Mouse (Mus musculus): ENCODE measurements at regions not wholly inside any gene's neighbourhood (a gene's known extent, or its start where the extent isn't known, plus 50 kb on each side); places are given as distances from the start of the nearest gene placed in this dataset.

GRCm38 (mm10) chr16:24231506-24231905 lies 161.8 kb upstream of the Lpp start:
- H3K4me3 ChIP-seq (replicated peaks; ENCODE audit: insufficient read depth, low read depth, low read length) = no peak overlapping the region
- no peak overlapping the region for H3K27ac ChIP-seq (ENCODE audit: insufficient read depth, low read length)
- TF ChIP-seq POLR2A (IDR thresholded peaks at IDR 0.05; ENCODE audit: borderline replicate concordance, insufficient read depth, low read length) (no peak), CTCF (IDR thresholded peaks at IDR 0.05; ENCODE audit: borderline replicate concordance, insufficient read depth, low read depth, low read length) (no peak)
- H3K27me3 ChIP-seq (ENCODE audit: control insufficient read depth, insufficient read depth, low read length) = no peaks in the 10 kb centered on the region
- 58% methylated on average over 5 of the region's 5 CpGs for WGBS
- DNase-seq = peak in 1 of 2 experiments; percentile 8
- H3K4me1 ChIP-seq (ENCODE audit: control insufficient read depth, insufficient read depth, low read length) = peaks cover 4% of the 10 kb centered on the region; the same call in 1 of the 2 replicates

GRCm38 (mm10) chr16:24229002-24229607 lies 164.2 kb upstream of the Lpp start:
- Histone ChIP-seq H3K27me3 (ENCODE audit: control insufficient read depth, insufficient read depth, low read length) (no peaks in the 10 kb centered on the region), H3K27ac (ENCODE audit: insufficient read depth, low read length) (no peak overlapping the region), H3K4me3 (replicated peaks; ENCODE audit: insufficient read depth, low read depth, low read length) (no peak overlapping the region), H3K4me1 (ENCODE audit: control insufficient read depth, insufficient read depth, low read length) (peaks cover 4% of the 10 kb centered on the region; the same call in 1 of the 2 replicates)
- DNase-seq = no peak
- no peak for TF ChIP-seq CTCF (IDR thresholded peaks at IDR 0.05; ENCODE audit: borderline replicate concordance, insufficient read depth, low read depth, low read length)
- TF ChIP-seq POLR2A (IDR thresholded peaks at IDR 0.05; ENCODE audit: borderline replicate concordance, insufficient read depth, low read length) = no peak
- WGBS = 92% methylated on average over 7 of the region's 7 CpGs

- H3K4me3 ChIP-seq (replicated peaks; ENCODE audit: insufficient read depth, low read depth, low read length) = no peak overlapping the region
- no peaks in the 10 kb centered on the region for H3K4me1 ChIP-seq (ENCODE audit: control insufficient read depth, insufficient read depth, low read length)
- no peak for DNase-seq
- TF ChIP-seq CTCF (IDR thresholded peaks at IDR 0.05; ENCODE audit: borderline replicate concordance, insufficient read depth, low read depth, low read length) (no peak), POLR2A (IDR thresholded peaks at IDR 0.05; ENCODE audit: borderline replicate concordance, insufficient read depth, low read length) (no peak)
- H3K27ac ChIP-seq (ENCODE audit: insufficient read depth, low read length) = no peak overlapping the region
- WGBS = 85% methylated on average over 4 of the region's 4 CpGs
- no peaks in the 10 kb centered on the region for H3K27me3 ChIP-seq (ENCODE audit: control insufficient read depth, insufficient read depth, low read length)
These were observed 167.4 kb upstream of the Lpp start for GRCm38 (mm10) chr16:24225897-24226296.

- TF ChIP-seq POLR2A (IDR thresholded peaks at IDR 0.05; ENCODE audit: borderline replicate concordance, insufficient read depth, low read length) (no peak), CTCF (IDR thresholded peaks at IDR 0.05; ENCODE audit: borderline replicate concordance, insufficient read depth, low read depth, low read length) (no peak)
- Histone ChIP-seq H3K4me3 (replicated peaks; ENCODE audit: insufficient read depth, low read depth, low read length) (no peak overlapping the region), H3K27ac (ENCODE audit: insufficient read depth, low read length) (no peak overlapping the region), H3K27me3 (ENCODE audit: control insufficient read depth, insufficient read depth, low read length) (no peaks in the 10 kb centered on the region), H3K4me1 (ENCODE audit: control insufficient read depth, insufficient read depth, low read length) (no peaks in the 10 kb centered on the region)
- DNase-seq = no peak
- 98% methylated on average over 1 of the region's 1 CpGs for WGBS
These were observed 168.2 kb upstream of the Lpp start for GRCm38 (mm10) chr16:24225090-24225489.

GRCm38 (mm10) chr16:24223901-24224300 lies 169.4 kb upstream of the Lpp start:
- Histone ChIP-seq H3K4me1 (ENCODE audit: control insufficient read depth, insufficient read depth, low read length) (no peaks in the 10 kb centered on the region), H3K27me3 (ENCODE audit: control insufficient read depth, insufficient read depth, low read length) (no peaks in the 10 kb centered on the region), H3K4me3 (replicated peaks; ENCODE audit: insufficient read depth, low read depth, low read length) (no peak overlapping the region), H3K27ac (ENCODE audit: insufficient read depth, low read length) (no peak overlapping the region)
- DNase-seq = no peak
- TF ChIP-seq CTCF (IDR thresholded peaks at IDR 0.05; ENCODE audit: borderline replicate concordance, insufficient read depth, low read depth, low read length) (no peak), POLR2A (IDR thresholded peaks at IDR 0.05; ENCODE audit: borderline replicate concordance, insufficient read depth, low read length) (no peak)

DNA sequence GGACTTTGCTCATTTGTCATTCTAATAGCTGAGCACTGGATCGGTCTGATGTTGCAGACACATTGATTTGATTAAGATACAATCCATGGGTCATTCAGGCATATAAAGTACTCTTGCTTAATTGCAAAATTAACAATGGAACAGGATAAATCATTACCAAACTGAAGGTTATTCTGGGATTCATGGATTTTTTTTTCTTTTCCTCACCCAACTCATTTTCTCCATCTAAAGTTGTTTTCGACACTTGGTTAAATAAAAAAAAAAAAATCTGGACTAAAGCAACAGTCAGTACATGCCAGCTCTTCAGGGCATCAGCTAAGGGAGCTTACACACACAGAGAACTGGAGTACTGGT lies 169.8 kb upstream of the Lpp start:
- DNase-seq = no peak
- Histone ChIP-seq H3K4me1 (ENCODE audit: control insufficient read depth, insufficient read depth, low read length) (no peaks in the 10 kb centered on the region), H3K27ac (ENCODE audit: insufficient read depth, low read length) (no peak overlapping the region), H3K27me3 (ENCODE audit: control insufficient read depth, insufficient read depth, low read length) (no peaks in the 10 kb centered on the region), H3K4me3 (replicated peaks; ENCODE audit: insufficient read depth, low read depth, low read length) (no peak overlapping the region)
- 94% methylated on average over 2 of the region's 2 CpGs for WGBS
- TF ChIP-seq CTCF (IDR thresholded peaks at IDR 0.05; ENCODE audit: borderline replicate concordance, insufficient read depth, low read depth, low read length) = no peak
- TF ChIP-seq POLR2A (IDR thresholded peaks at IDR 0.05; ENCODE audit: borderline replicate concordance, insufficient read depth, low read length) = no peak

- H3K4me3 ChIP-seq (replicated peaks; ENCODE audit: insufficient read depth, low read depth, low read length) = no peak overlapping the region
- WGBS = 86% methylated on average over 5 of the region's 5 CpGs
- no peak for TF ChIP-seq POLR2A (IDR thresholded peaks at IDR 0.05; ENCODE audit: borderline replicate concordance, insufficient read depth, low read length)
- no peak for TF ChIP-seq CTCF (IDR thresholded peaks at IDR 0.05; ENCODE audit: borderline replicate concordance, insufficient read depth, low read depth, low read length)
- no peaks in the 10 kb centered on the region for H3K27me3 ChIP-seq (ENCODE audit: control insufficient read depth, insufficient read depth, low read length)
- no peaks in the 10 kb centered on the region for H3K4me1 ChIP-seq (ENCODE audit: control insufficient read depth, insufficient read depth, low read length)
- H3K27ac ChIP-seq (ENCODE audit: insufficient read depth, low read length) = no peak overlapping the region
- DNase-seq = no peak
These were observed 170.4 kb upstream of the Lpp start for GRCm38 (mm10) chr16:24222759-24223526.

DNA sequence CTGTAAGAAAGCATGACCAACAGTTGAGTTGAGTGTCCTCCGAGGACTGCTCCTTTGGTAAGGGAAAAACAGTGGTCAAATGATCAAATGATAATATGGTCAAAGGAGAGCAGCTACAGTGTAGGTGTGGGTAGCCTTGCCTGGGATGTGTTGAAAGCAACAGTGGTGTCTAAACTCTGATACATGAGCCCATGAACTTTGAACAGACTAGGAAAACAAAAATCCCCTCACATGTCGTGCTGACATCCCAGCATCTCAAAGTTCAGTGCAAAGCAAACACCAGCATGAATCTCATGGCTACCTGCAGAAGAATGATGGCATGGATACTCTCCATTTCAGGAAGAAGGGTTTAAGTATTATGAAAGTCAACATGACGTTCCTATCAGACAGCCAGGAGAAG lies 171.3 kb upstream of the Lpp start:
- no peak for DNase-seq
- H3K4me1 ChIP-seq (ENCODE audit: control insufficient read depth, insufficient read depth, low read length) = no peaks in the 10 kb centered on the region
- no peak overlapping the region for H3K4me3 ChIP-seq (replicated peaks; ENCODE audit: insufficient read depth, low read depth, low read length)
- whole genome bisulfite sequencing = 95% methylated on average over 3 of the region's 3 CpGs
- TF ChIP-seq POLR2A (IDR thresholded peaks at IDR 0.05; ENCODE audit: borderline replicate concordance, insufficient read depth, low read length) (no peak), CTCF (IDR thresholded peaks at IDR 0.05; ENCODE audit: borderline replicate concordance, insufficient read depth, low read depth, low read length) (no peak)
- no peak overlapping the region for H3K27ac ChIP-seq (ENCODE audit: insufficient read depth, low read length)
- H3K27me3 ChIP-seq (ENCODE audit: control insufficient read depth, insufficient read depth, low read length) = no peaks in the 10 kb centered on the region

Data from cerebellum, adult 2 months (tissue).